Mouse (Mus musculus) myocyte (in vitro differentiated cells): ENCODE data around the gene Sh3bgr. TPM values are rescaled to one million over a fixed set of nuclear protein-coding genes. Genes with fewer than 3 reads are reported as not detected.

Experiments
- H3K27me3 ChIP-seq: one replicate; pipeline ENCODE4 v1.6.1; 2011; ENCODE audit not compliant: control insufficient read depth, insufficient read depth, insufficient read length
- H3K36me3 ChIP-seq: one replicate; pipeline ENCODE4 v1.6.1; 2011; ENCODE audit not compliant: control insufficient read depth, insufficient read depth
- H3K4me2 ChIP-seq: one replicate; pipeline ENCODE4 v1.6.1; 2011; ENCODE audit warnings: low read depth, control low read depth
- H3K4me3 ChIP-seq: one replicate; pipeline ENCODE4 v1.5.1; 2011; ENCODE audit warnings: mild to moderate bottlenecking, control low read depth, moderate library complexity
- H3K79me2 ChIP-seq: one replicate; pipeline ENCODE4 v1.6.1; 2011; ENCODE audit not compliant: control insufficient read depth, insufficient read depth
- H3ac ChIP-seq: one replicate; pipeline ENCODE4 v1.6.1; 2011; ENCODE audit not compliant: control insufficient read depth, insufficient read length
- CEBPB ChIP-seq: IDR thresholded peaks from 2 replicates; pipeline ENCODE4 v1.6.1; 2011; ENCODE audit warnings: mild to moderate bottlenecking, moderate library complexity; ENCODE audit not compliant: poor library complexity, insufficient read depth, severe bottlenecking
- E2F4 ChIP-seq: IDR thresholded peaks from one replicate; pipeline ENCODE4 v1.6.1; 2011; ENCODE audit warnings: mild to moderate bottlenecking, control low read depth, moderate library complexity; ENCODE audit not compliant: insufficient read depth
- MAX ChIP-seq: IDR thresholded peaks from one replicate; pipeline ENCODE4 v1.6.1; 2011; ENCODE audit warnings: low read depth, mild to moderate bottlenecking, control low read depth
- MYOD1 ChIP-seq, 3 experiments: IDR thresholded peaks; one replicate each; pipeline ENCODE4 v1.6.1; 2011; ENCODE audit warnings: control low read depth in 2 of 3, low read depth in 2 of 3, mild to moderate bottlenecking in 2 of 3, moderate library complexity in 1 of 3; ENCODE audit not compliant: insufficient read length in 2 of 3, control insufficient read depth in 1 of 3
- MYOG ChIP-seq, 3 experiments: IDR thresholded peaks; one replicate each; pipeline ENCODE4 v1.6.1; 2011; ENCODE audit warnings: control low read depth in 2 of 3, low read depth in 2 of 3, mild to moderate bottlenecking in 2 of 3; ENCODE audit not compliant: insufficient read length in 2 of 3, control insufficient read depth in 1 of 3, insufficient read depth in 1 of 3
- POLR2A ChIP-seq: IDR thresholded peaks from one replicate; pipeline ENCODE4 v1.6.1; 2011; ENCODE audit warnings: low read depth, mild to moderate bottlenecking, control low read depth, moderate library complexity; ENCODE audit not compliant: insufficient read length
- POLR2AphosphoS2 ChIP-seq: IDR thresholded peaks from one replicate; pipeline ENCODE4 v1.6.1; 2011; ENCODE audit warnings: low read depth, control low read depth; ENCODE audit not compliant: insufficient read length
- REST ChIP-seq: IDR thresholded peaks from one replicate; pipeline ENCODE4 v1.6.1; 2011; ENCODE audit warnings: mild to moderate bottlenecking, control low read depth, moderate library complexity; ENCODE audit not compliant: insufficient read depth, insufficient read length
- SRF ChIP-seq: IDR thresholded peaks from one replicate; pipeline ENCODE4 v1.6.1; 2011; ENCODE audit warnings: low read depth; ENCODE audit not compliant: control insufficient read depth, insufficient read length
- TCF12 ChIP-seq: IDR thresholded peaks from one replicate; pipeline ENCODE4 v1.6.1; 2011; ENCODE audit warnings: mild to moderate bottlenecking, control low read depth; ENCODE audit not compliant: poor library complexity, insufficient read depth, severe bottlenecking
- TCF3 ChIP-seq: IDR thresholded peaks from one replicate; pipeline ENCODE4 v1.6.1; 2011; ENCODE audit warnings: low read depth, control low read depth; ENCODE audit not compliant: insufficient read length
- USF1 ChIP-seq: IDR thresholded peaks from one replicate; pipeline ENCODE4 v1.6.1; 2011; ENCODE audit warnings: low read depth, mild to moderate bottlenecking, control low read depth, moderate library complexity
- polyA plus RNA-seq: library from polyadenylated mRNA; unstranded; fragments of >200 nt; fragmentation: generic; extraction: Trizol; gene quantifications from one replicate; pipeline ENCODE4 v1.2.1, GENCODE M21; 2012; ENCODE audit warnings: missing spikeins

The Sh3bgr gene
- polyA plus RNA-seq, 1 experiment: 32.7 TPM

DNA sequence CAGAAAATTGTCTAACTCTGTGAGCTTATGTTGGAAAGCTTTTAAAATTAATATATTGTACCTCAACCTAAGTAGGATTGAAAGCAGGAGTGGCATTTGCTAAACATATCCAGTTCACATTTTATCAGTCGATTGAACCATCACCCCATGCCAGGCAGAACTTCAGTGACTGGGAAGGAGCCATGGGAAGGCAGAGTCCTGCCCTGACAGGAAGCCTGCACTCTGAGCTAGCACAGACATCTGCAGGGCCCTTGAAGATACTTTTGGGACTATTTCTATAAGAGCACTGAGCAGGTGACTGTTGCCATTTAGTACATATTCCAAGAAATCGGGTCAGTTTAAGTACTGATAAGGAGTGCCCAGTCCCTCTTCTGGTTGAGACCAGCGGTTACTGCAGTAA is 21.7 kb downstream of the Sh3bgr start:
- H3K4me3 ChIP-seq: no peak overlapping the region
- no peak overlapping the region for H3ac ChIP-seq
- no peak overlapping the region for H3K4me2 ChIP-seq
- no peaks in the 10 kb centered on the region for H3K36me3 ChIP-seq
- TF ChIP-seq CEBPB (no peak), POLR2A (no peak), USF1 (no peak)
- no peaks in the 10 kb centered on the region for H3K79me2 ChIP-seq
- H3K27me3 ChIP-seq: no peaks in the 10 kb centered on the region

GRCm38 (mm10) chr16:96222452-96222851 is 22.2 kb downstream of the Sh3bgr start:
- Histone ChIP-seq H3K36me3 (no peaks in the 10 kb centered on the region), H3K79me2 (no peaks in the 10 kb centered on the region), H3K4me2 (no peak overlapping the region), H3K4me3 (no peak overlapping the region), H3ac (no peak overlapping the region), H3K27me3 (no peaks in the 10 kb centered on the region)
- TF ChIP-seq USF1: no peak
- no peak for TF ChIP-seq MAX
- no peak for TF ChIP-seq MYOD1 (IDR thresholded peaks at IDR 0.05; ENCODE audit: control insufficient read depth in 1 of 3, insufficient read length in 2 of 3, low read depth in 2 of 3)
- TF ChIP-seq TCF3: no peak
- TF ChIP-seq POLR2A: no peak
- no peak for TF ChIP-seq SRF
- no peak for TF ChIP-seq POLR2AphosphoS2
- no peak for TF ChIP-seq CEBPB
- no peak for TF ChIP-seq E2F4
- TF ChIP-seq TCF12: no peak
- no peak for TF ChIP-seq MYOG (IDR thresholded peaks at IDR 0.05; ENCODE audit: control insufficient read depth in 1 of 3, insufficient read depth in 1 of 3, insufficient read length in 2 of 3, low read depth in 2 of 3)

- Histone ChIP-seq H3K79me2 (no peaks in the 10 kb centered on the region), H3K27me3 (peaks cover 7% of the 10 kb centered on the region), H3K4me3 (no peak overlapping the region), H3K36me3 (no peaks in the 10 kb centered on the region), H3K4me2 (no peak overlapping the region), H3ac (no peak overlapping the region)
- no peak for TF ChIP-seq TCF3
- TF ChIP-seq MYOD1 (IDR thresholded peaks at IDR 0.05; ENCODE audit: control insufficient read depth in 1 of 3, insufficient read length in 2 of 3, low read depth in 2 of 3): no peak
- TF ChIP-seq POLR2AphosphoS2: no peak
- no peak for TF ChIP-seq POLR2A
- TF ChIP-seq MAX: no peak
- no peak for TF ChIP-seq MYOG (IDR thresholded peaks at IDR 0.05; ENCODE audit: control insufficient read depth in 1 of 3, insufficient read depth in 1 of 3, insufficient read length in 2 of 3, low read depth in 2 of 3)
- no peak for TF ChIP-seq REST
- no peak for TF ChIP-seq SRF
- no peak for TF ChIP-seq TCF12
- TF ChIP-seq CEBPB: no peak
These were observed 28.2 kb downstream of the Sh3bgr start for GRCm38 (mm10) chr16:96228438-96228837.

DNA sequence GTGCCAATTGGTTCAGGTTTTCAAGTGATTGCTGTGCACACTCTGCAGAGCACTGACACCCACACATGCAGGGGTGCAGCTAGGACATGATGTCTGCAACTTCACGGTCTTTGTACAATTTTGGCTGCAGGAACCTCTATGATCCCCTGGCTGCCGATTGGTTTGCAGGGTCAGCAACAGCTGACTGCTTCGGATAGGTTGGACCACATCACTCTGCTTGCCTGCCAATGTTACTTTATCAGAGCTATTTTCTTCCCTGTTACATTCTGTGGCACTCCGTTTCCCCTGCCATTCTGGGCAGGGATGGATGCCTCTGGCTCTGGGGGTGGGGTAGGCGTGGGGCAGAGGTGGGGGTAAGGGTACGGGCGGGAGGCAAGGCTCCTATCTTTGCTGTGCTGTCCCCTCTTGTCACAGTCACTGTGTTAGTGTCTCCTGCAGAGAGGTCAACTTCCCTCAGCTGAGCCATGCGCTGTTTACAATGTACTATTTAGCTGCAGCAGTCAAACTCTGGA is 28.9 kb downstream of the Sh3bgr start:
- H3K36me3 ChIP-seq: no peaks in the 10 kb centered on the region
- H3ac ChIP-seq: no peak overlapping the region
- no peaks in the 10 kb centered on the region for H3K79me2 ChIP-seq
- no peak for TF ChIP-seq MAX
- no peak for TF ChIP-seq TCF3
- TF ChIP-seq SRF: no peak
- no peak for TF ChIP-seq MYOD1 (IDR thresholded peaks at IDR 0.05; ENCODE audit: control insufficient read depth in 1 of 3, insufficient read length in 2 of 3, low read depth in 2 of 3)
- TF ChIP-seq REST: no peak
- TF ChIP-seq MYOG (IDR thresholded peaks at IDR 0.05; ENCODE audit: control insufficient read depth in 1 of 3, insufficient read depth in 1 of 3, insufficient read length in 2 of 3, low read depth in 2 of 3): no peak
- no peak for TF ChIP-seq POLR2A
- no peak for TF ChIP-seq TCF12
- TF ChIP-seq E2F4: no peak
- no peak overlapping the region for H3K4me3 ChIP-seq
- peaks cover 12% of the 10 kb centered on the region for H3K27me3 ChIP-seq
- no peak overlapping the region for H3K4me2 ChIP-seq

DNA sequence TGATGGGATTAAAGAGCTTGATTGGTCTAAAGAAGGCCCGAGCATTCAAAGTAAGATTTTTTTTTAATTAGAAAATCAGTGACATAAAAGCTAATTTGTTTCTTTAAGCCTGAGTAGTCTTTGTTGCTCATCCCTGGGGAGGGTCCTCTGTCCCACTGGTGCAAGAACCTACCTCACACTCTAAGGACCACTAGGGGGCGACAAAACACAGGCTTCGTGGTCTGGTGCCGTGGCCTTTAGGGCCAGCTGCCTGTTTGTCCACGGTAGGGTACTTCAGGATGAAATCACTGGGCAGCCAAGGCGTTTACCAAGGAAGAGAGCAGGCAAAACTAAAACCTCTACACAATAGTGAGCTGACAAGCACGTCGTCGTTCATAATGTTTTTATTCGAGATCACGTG is 30.2 kb downstream of the Sh3bgr start:
- H3K4me2 ChIP-seq: no peak overlapping the region
- peaks cover 17% of the 10 kb centered on the region for H3K27me3 ChIP-seq
- no peak overlapping the region for H3ac ChIP-seq
- TF ChIP-seq MYOG (IDR thresholded peaks at IDR 0.05; ENCODE audit: control insufficient read depth in 1 of 3, insufficient read depth in 1 of 3, insufficient read length in 2 of 3, low read depth in 2 of 3) (no peak), MAX (no peak), CEBPB (no peak), POLR2A (no peak), USF1 (no peak), REST (no peak), TCF3 (no peak), E2F4 (no peak), TCF12 (no peak), SRF (no peak), MYOD1 (IDR thresholded peaks at IDR 0.05; ENCODE audit: control insufficient read depth in 1 of 3, insufficient read length in 2 of 3, low read depth in 2 of 3) (no peak), POLR2AphosphoS2 (no peak)
- H3K79me2 ChIP-seq: no peaks in the 10 kb centered on the region
- H3K4me3 ChIP-seq: no peak overlapping the region
- no peaks in the 10 kb centered on the region for H3K36me3 ChIP-seq
